Mouse (Mus musculus): ENCODE results near the gene Tcam1. TPM values are rescaled to one million over a fixed set of nuclear protein-coding genes. Genes with fewer than 3 reads are reported as not detected.
"Not testable (repeated sequence)": the region's sequence is repeated elsewhere in the genome, so short reads cannot be mapped to it uniquely, and the experiment has no call there.

Tcam1 gene
- 0.23 and 0.24 TPM in 2 replicates for polyA plus RNA-seq (2015; fragmentation: Nextera tagmentation; extraction: Ambion mirVana)

DNA sequence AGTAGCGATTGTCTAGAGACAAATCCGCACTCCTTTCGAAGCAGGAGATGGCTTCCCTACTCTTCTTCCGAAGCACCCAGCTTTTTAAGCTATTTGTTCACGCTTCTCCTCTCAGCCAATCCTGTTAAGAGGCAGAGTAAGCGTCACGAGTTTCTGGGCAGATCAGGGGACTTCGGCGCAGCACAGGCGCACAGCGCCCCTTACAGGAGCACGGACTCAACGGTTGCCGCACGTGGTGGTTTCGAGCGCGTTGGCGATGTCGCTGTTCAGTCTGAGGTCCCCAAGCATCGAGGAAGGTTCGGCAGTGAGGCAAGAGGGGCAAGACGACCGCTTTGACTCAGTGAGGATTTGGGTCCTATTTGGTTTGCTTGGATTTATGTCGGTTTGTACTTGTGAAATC is at the start of gene Tcam1:
Tcam1 (plus strand) TSS at position 219 of the 400 bp plus-strand sequence.
- 4% methylated on average over 25 of the region's 25 CpGs for WGBS
- peak; percentile 19; the same call in 1 of the 2 replicates for ATAC-seq (ENCODE audit: borderline replicate concordance, extremely low read depth, low FRiP score, low TSS enrichment)
- Histone ChIP-seq H3K27ac (peak within 1 kb of the TSS; percentile 87), H3K9ac (no peak within 1 kb of the TSS), H3K27me3 (no peaks in the 10 kb centered on the region), H3K36me3 (no peaks in the 10 kb centered on the region), H3K4me1 (peaks cover 33% of the 10 kb centered on the region), H3K4me3 (peak within 1 kb of the TSS; percentile 7; the same call in 1 of the 2 replicates), H3K4me2 (peak within 1 kb of the TSS; percentile 47), H3K9me3 (no peaks in the 10 kb centered on the region)

DNA sequence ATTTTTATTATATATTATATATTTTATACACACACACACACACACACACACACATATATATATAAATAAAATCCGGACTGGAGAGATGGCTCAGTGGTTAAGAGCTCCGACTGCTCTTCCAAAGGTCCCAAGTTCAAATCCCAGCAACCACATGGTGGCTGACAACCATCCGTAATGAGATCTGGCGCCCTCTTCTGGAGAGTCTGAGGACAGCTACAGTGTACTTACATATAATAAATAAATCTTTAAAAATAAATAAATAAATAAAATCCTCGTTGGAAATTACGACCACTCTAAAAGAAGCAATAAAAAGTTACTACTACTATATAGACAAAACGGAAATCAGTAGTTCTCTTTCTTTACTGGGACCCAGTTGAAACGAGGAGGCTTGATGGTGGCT is 42.5 kb upstream of the Tcam1 start:
- not testable (repeated sequence) for H3K9me3 ChIP-seq; H3K4me3 ChIP-seq; H3K4me1 ChIP-seq; ATAC-seq (ENCODE audit: borderline replicate concordance, extremely low read depth, low FRiP score, low TSS enrichment); H3K9ac ChIP-seq; H3K4me2 ChIP-seq; H3K27ac ChIP-seq; H3K27me3 ChIP-seq
- peaks cover 74% of the 10 kb centered on the region for H3K36me3 ChIP-seq
- WGBS, result 77% methylated on average over 8 of the region's 8 CpGs

DNA sequence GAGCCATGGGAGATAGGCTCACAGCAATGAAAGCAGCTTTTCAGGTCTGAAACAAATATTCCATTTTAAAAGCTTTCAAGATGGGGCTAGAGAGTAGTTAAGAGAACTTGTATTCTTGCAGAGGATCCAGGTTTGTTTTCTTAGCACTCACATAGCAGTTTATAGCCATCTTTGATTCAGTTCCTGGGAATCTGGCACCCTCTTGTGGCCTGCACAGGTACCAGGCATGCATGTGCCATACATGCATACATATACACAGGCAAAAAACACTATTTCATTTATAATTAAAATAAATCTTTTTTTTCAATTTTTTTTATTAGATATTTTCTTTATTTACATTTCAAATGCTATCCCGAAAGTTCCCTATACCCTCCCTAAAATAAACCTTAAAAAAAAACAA is 29.6 kb upstream of the Tcam1 start:
- Histone ChIP-seq H3K9me3 (no peaks in the 10 kb centered on the region; the same call in 1 of the 2 replicates), H3K4me3 (no peak overlapping the region), H3K36me3 (peaks cover 98% of the 10 kb centered on the region), H3K27me3 (no peaks in the 10 kb centered on the region), H3K9ac (no peak overlapping the region), H3K4me2 (no peak overlapping the region), H3K27ac (no peak overlapping the region), H3K4me1 (no peaks in the 10 kb centered on the region)
- WGBS, result 95% methylated on average over 1 of the region's 1 CpGs
- ATAC-seq (ENCODE audit: borderline replicate concordance, extremely low read depth, low FRiP score, low TSS enrichment), result no peak

- no peak for ATAC-seq (ENCODE audit: borderline replicate concordance, extremely low read depth, low FRiP score, low TSS enrichment)
- peaks cover 96% of the 10 kb centered on the region for H3K36me3 ChIP-seq
- no peaks in the 10 kb centered on the region; the same call in 1 of the 2 replicates for H3K9me3 ChIP-seq
- H3K27me3 ChIP-seq, result no peaks in the 10 kb centered on the region
- H3K4me3 ChIP-seq, result no peak overlapping the region
- no peak overlapping the region for H3K9ac ChIP-seq
- 76% methylated on average over 7 of the region's 7 CpGs for WGBS
- no peak overlapping the region for H3K27ac ChIP-seq
- H3K4me1 ChIP-seq, result no peaks in the 10 kb centered on the region
- no peak overlapping the region for H3K4me2 ChIP-seq
These were observed 27.1 kb upstream of the Tcam1 start for GRCm38 (mm10) chr11:106249326-106249725.

- 13% methylated on average over 2 of the region's 2 CpGs for WGBS
- peak overlapping the region; percentile 54 for H3K9ac ChIP-seq
- peak overlapping the region; percentile 70 for H3K4me2 ChIP-seq
- no peak overlapping the region for H3K27ac ChIP-seq
- peak overlapping the region; percentile 69 for H3K4me3 ChIP-seq
- no peaks in the 10 kb centered on the region for H3K9me3 ChIP-seq
- H3K27me3 ChIP-seq, result no peaks in the 10 kb centered on the region
- ATAC-seq (ENCODE audit: borderline replicate concordance, extremely low read depth, low FRiP score, low TSS enrichment), result no peak
- peaks cover 57% of the 10 kb centered on the region for H3K36me3 ChIP-seq
- H3K4me1 ChIP-seq, result peaks cover 20% of the 10 kb centered on the region
These were observed 21.7 kb upstream of the Tcam1 start for GRCm38 (mm10) chr11:106254767-106255166.

- 1% methylated on average over 22 of the region's 22 CpGs for WGBS
- H3K36me3 ChIP-seq, result peaks cover 53% of the 10 kb centered on the region
- ATAC-seq (ENCODE audit: borderline replicate concordance, extremely low read depth, low FRiP score, low TSS enrichment), result no peak
These were observed 21.3 kb upstream of the Tcam1 start for GRCm38 (mm10) chr11:106255174-106255573.

GRCm38 (mm10) chr11:106255685-106256451 is 20.6 kb upstream of the Tcam1 start, which contains the start of the genes Ftsj3 and Psmc5:
Ftsj3 (minus strand) TSS chr11:106256079.
Psmc5 (plus strand) TSS chr11:106256154.
- Histone ChIP-seq H3K4me2 (peak within 1 kb of the TSS; percentile 70), H3K27me3 (no peaks in the 10 kb centered on the region), H3K4me3 (peak within 1 kb of the TSS; percentile 69), H3K9me3 (no peaks in the 10 kb centered on the region), H3K27ac (peak within 1 kb of the TSS; percentile 71), H3K9ac (peak within 1 kb of the TSS; percentile 82), H3K36me3 (peaks cover 50% of the 10 kb centered on the region), H3K4me1 (peaks cover 20% of the 10 kb centered on the region)
- WGBS, result 1% methylated on average over 42 of the region's 42 CpGs
- peak; percentile 92 for ATAC-seq (ENCODE audit: borderline replicate concordance, extremely low read depth, low FRiP score, low TSS enrichment)

More at GRCm38 (mm10) chr11:106255174-106255573, 21.3 kb upstream of the Tcam1 start:
- H3K4me1 ChIP-seq, result peaks cover 20% of the 10 kb centered on the region
- H3K9me3 ChIP-seq, result no peaks in the 10 kb centered on the region
- H3K9ac ChIP-seq, result peak overlapping the region; percentile 54
- H3K27ac ChIP-seq, result peak overlapping the region; percentile 71
- peak overlapping the region; percentile 70 for H3K4me2 ChIP-seq
- H3K27me3 ChIP-seq, result no peaks in the 10 kb centered on the region
- peak overlapping the region; percentile 69 for H3K4me3 ChIP-seq

DNA sequence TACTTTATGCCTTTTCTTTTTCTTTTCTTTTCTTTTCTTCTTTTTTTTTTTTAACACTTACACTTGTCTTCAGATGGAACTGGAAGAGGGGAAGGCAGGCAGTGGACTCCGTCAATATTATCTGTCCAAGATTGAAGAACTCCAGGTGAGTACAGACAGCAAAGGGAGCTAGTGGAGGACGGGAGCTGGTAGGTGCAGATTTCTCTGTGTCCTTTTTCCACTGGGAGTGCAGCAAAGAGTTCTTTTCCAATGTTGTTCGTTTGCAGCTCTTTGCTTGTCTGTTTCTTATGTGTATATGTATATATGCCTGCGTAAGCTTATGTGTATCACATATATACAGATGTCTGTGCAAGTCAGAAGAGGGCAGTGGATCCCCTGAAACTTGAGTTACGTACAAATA is 19.7 kb upstream of the Tcam1 start:
- Histone ChIP-seq H3K4me1 (peaks cover 20% of the 10 kb centered on the region), H3K9me3 (no peaks in the 10 kb centered on the region), H3K27ac (peak overlapping the region; percentile 71; the same call in 1 of the 2 replicates), H3K36me3 (peaks cover 50% of the 10 kb centered on the region), H3K4me2 (peak overlapping the region; percentile 70), H3K9ac (peak overlapping the region; percentile 82), H3K27me3 (no peaks in the 10 kb centered on the region), H3K4me3 (peak overlapping the region; percentile 69)
- WGBS, result 55% methylated on average over 5 of the region's 5 CpGs
- ATAC-seq (ENCODE audit: borderline replicate concordance, extremely low read depth, low FRiP score, low TSS enrichment), result no peak

DNA sequence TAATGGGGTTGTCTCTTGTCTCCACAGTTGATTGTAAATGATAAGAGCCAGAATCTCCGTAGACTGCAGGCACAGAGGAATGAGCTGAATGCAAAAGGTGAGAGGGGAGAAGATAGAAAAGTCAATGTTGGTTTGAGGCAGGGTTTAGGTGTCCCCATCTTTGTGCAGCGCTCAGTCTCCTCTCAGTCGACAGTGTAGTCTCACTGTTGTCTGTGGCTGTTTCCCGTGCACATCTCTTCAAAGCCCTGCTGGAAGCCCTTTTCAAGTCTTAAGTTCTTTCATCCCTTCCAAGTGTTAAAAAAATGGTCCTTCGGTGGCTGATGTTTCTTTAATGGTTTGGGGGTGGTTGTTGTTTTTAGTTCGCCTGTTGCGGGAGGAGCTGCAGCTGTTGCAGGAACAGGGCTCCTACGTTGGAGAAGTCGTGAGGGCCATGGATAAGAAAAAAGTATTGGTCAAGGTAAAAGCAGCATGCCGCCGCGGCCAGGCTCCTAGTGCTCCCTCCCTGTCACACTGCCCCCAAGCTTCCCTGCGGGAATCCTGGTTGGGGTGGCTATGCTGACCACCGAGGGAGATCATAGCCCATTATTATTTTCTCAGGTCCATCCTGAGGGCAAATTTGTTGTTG is 15.5 kb upstream of the Tcam1 start:
- no peak overlapping the region for H3K4me2 ChIP-seq
- ATAC-seq (ENCODE audit: borderline replicate concordance, extremely low read depth, low FRiP score, low TSS enrichment), result no peak

GRCm38 (mm10) chr11:106263963-106264362 is 12.5 kb upstream of the Tcam1 start:
- no peak overlapping the region for H3K27ac ChIP-seq
- no peaks in the 10 kb centered on the region for H3K9me3 ChIP-seq
- peaks cover 18% of the 10 kb centered on the region for H3K4me1 ChIP-seq
- WGBS, result 83% methylated on average over 9 of the region's 9 CpGs
- ATAC-seq (ENCODE audit: borderline replicate concordance, extremely low read depth, low FRiP score, low TSS enrichment), result no peak
- H3K27me3 ChIP-seq, result no peaks in the 10 kb centered on the region
- no peak overlapping the region for H3K4me2 ChIP-seq
- H3K4me3 ChIP-seq, result no peak overlapping the region
- peaks cover 78% of the 10 kb centered on the region for H3K36me3 ChIP-seq
- no peak overlapping the region for H3K9ac ChIP-seq

More for the DNA sequence above, 15.5 kb upstream of the Tcam1 start:
- Histone ChIP-seq H3K9ac (no peak overlapping the region), H3K36me3 (peaks cover 69% of the 10 kb centered on the region), H3K4me3 (no peak overlapping the region), H3K4me1 (peaks cover 13% of the 10 kb centered on the region), H3K27ac (no peak overlapping the region), H3K9me3 (no peaks in the 10 kb centered on the region), H3K27me3 (no peaks in the 10 kb centered on the region)
- 58% methylated on average over 14 of the region's 14 CpGs for WGBS

GRCm38 (mm10) chr11:106264988-106265387 is 11.5 kb upstream of the Tcam1 start:
- peaks cover 73% of the 10 kb centered on the region for H3K36me3 ChIP-seq
- ATAC-seq (ENCODE audit: borderline replicate concordance, extremely low read depth, low FRiP score, low TSS enrichment), result no peak
- 85% methylated on average over 15 of the region's 15 CpGs for WGBS

DNA sequence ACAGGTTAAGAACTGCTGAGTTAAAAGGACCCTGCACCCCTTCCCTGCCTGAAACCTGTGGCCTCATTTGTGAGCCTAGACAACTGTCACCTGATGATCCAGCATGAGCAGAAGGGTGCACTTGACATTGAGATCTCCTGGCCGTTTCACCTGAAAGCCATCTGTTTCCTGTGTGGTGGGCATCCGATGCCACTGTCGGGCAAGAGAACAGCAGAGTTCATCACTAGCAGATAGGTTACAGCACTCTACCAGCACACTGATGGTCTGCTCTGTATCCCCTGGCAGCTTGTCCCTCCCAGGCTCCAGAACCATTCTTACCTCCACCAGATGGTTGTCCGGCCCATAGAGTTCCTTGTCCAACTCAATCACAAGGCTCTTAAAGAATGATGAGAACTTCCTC is 10.9 kb upstream of the Tcam1 start:
- Histone ChIP-seq H3K4me2 (no peak overlapping the region), H3K27ac (no peak overlapping the region), H3K4me1 (peaks cover 32% of the 10 kb centered on the region), H3K9me3 (no peaks in the 10 kb centered on the region), H3K9ac (no peak overlapping the region), H3K36me3 (peaks cover 72% of the 10 kb centered on the region), H3K27me3 (no peaks in the 10 kb centered on the region), H3K4me3 (no peak overlapping the region)
- no peak for ATAC-seq (ENCODE audit: borderline replicate concordance, extremely low read depth, low FRiP score, low TSS enrichment)
- 85% methylated on average over 4 of the region's 4 CpGs for WGBS

More at GRCm38 (mm10) chr11:106264988-106265387, 11.5 kb upstream of the Tcam1 start:
- Histone ChIP-seq H3K4me3 (no peak overlapping the region), H3K9me3 (no peaks in the 10 kb centered on the region), H3K4me2 (no peak overlapping the region), H3K9ac (no peak overlapping the region), H3K27me3 (no peaks in the 10 kb centered on the region), H3K27ac (no peak overlapping the region), H3K4me1 (peaks cover 26% of the 10 kb centered on the region)

All from lung, embryonic 15.5 days (tissue).